Mouse (Mus musculus) adrenal gland, adult 2 months (tissue): Measurements from ENCODE around the gene Slc25a16. TPM values are rescaled to one million over a fixed set of nuclear protein-coding genes. Genes with fewer than 3 reads are reported as not detected.
A peak's percentile ranks its signal among the peaks of the same experiment; 100 is the strongest.
"Not testable (repeated sequence)": the region's sequence is repeated elsewhere in the genome, so short reads cannot be mapped to it uniquely, and the experiment has no call there.

ENCODE experiments used
- DNase-seq: peaks from one replicate; pipeline ENCODE4 v3.0.0; 2021
- polyA plus RNA-seq: library from polyadenylated mRNA; depleted of rRNA; stranded (reverse); fragments of >200 nt; gene quantifications from 2 replicates; pipeline ENCODE4 v1.2.3, GENCODE M21; 2012
- total RNA-seq, 2 experiments: library from RNA; stranded (reverse); gene quantifications; 2 replicates each; pipeline ENCODE4 v1.2.3; 2021

Gene Slc25a16
- total and polyA plus RNA-seq, 3 experiments, result 42.9 to 46.5 (median 44.6) TPM

DNA sequence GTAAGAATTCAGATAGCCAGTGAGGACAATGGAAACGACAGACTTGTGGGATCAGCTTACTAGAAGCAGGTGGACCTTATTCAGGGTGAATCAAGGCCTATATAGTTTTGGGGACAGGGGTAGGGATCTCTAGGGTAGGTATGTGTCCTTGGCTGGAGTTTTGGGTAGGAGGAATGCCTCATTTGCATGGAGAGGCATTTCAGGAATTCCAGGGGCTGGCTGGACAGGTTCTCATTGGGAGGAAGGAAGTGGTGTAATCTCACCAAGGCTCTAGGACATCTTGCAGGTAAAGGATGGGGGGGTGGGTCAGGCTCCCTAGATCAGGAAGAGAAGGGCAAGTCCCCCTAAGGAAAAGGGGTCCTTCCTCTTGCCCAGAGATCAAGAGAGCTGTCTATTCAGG lies 17.6 kb upstream of the Slc25a16 start:
- DNase-seq, result no peak

DNA sequence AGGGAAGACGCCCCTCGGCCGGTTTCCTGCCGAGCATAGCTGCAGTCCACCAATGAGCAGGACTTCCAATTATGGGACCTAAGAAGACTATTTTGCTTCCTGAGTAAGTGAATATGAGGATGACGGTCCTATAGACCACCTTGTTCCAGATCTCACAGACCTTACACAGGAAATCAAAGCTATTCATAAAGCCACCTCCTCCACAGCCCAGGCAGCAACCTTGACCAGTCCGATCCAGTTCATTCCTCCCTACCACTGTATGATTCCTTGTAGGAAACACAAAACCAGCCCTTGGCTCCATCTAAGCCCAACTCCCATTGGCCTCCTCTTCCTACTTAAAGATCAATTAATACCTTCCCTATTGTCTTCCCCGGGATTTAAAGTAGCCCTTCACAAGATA lies 14.1 kb upstream of the Slc25a16 start:
- DNase-seq, result no peak

DNA sequence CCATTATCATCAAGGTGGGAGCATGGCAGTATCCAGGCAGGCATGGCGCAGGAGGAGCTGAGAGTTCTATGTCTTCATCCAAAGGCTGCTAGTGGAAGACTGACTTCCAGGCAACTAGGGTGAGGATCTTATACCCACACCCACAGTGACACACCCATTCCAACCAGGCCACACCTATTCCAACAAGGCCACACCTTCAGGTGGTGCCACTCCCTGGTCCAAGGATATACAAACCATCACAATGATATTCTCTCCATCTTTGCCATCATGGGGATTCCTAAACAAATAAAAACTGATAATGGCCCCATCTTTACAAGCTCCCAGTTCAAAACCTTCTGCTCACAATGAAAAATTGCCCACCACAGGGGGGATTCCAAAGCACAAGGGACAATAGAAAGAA lies 11.5 kb upstream of the Slc25a16 start, which contains the start of gene Tet1:
Tet1 (minus strand) TSS at position 101 of the 400 bp plus-strand sequence.
- DNase-seq, result not testable (repeated sequence)

DNA sequence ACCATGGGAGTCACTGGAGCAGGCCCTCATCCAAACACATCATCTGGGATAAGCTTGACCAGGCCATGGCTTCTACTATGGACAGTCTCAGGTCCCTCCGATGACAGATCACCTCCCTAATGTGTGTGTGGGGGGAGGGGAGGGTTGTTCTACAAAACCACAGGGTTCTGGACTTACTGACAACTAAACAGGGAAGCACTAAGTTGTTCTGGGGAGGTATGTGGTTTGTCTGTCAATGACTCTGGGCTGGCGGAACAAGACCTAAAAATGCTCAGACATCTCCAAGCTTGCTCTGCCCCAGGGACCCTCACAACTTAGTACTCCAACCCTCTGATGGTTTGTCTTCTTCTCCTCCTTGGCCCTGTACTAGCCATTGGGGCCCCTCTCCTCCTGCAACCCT lies 9.3 kb upstream of the Slc25a16 start:
- DNase-seq, result no peak

DNA sequence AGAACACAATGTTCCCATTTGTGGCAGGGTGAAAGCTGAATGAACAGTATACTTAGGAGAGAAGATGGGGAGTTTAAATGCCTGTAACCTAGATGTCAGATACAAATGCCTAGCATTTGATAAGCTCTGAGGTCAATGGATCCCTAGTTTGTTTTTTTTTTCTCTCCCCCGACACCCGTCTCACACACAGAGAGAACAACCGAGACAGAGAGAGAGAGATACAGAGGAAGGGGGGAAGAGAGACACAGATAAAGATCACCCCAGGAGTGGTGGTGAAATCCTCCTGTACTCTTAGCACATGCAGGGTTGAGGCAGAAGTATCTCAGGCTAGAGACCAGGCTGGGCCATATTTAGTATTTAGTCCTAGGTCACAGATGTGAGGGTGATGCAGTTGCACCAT lies 1.4 kb upstream of the Slc25a16 start:
- no peak for DNase-seq

DNA sequence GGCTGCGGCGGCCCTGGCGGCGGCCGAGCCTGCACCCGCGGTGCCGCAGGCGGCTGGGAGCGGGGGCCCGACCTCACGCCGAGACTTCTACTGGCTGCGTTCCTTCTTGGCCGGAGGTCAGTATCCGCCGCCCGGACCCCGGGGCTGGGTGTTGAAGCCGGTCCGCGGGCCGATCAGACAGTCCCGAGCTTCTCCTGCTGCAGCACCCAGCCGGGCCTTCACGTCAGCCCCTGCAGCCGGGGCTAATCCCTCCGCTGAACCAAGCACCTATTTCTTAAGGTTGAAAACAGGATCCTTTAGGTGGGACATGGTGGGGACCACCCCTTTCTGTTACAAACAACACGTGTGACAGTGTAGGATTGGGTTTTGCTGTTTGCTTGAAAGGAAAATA lies 328 bp downstream of the Slc25a16 start:
- no peak for DNase-seq

DNA sequence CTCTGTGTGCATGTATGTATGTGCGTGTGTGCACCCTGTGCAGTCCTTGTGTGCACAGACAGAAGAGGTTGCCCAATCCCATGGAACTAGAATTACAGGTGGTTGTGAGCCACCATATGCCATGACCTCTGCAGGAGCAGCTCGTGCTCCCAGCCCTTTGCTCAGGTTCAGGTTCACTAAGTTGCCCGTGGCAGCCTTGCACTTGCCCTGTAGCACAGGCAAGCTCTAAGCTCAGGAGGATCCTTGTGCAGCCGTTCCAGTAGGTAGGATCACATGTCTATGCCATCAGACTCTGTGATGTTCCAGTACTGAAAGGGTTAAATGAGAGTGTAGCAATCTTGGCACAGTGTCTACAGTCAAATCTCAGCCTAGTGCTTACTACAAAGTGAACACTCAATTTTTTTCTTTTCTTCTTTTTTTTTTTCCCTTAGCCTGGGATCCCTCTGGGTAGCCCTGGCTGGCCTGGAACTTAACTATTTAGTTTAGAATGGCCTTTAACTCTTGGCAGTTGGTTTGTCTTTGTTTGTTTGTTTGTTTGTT lies 3.7 kb downstream of the Slc25a16 start:
- no peak for DNase-seq

DNA sequence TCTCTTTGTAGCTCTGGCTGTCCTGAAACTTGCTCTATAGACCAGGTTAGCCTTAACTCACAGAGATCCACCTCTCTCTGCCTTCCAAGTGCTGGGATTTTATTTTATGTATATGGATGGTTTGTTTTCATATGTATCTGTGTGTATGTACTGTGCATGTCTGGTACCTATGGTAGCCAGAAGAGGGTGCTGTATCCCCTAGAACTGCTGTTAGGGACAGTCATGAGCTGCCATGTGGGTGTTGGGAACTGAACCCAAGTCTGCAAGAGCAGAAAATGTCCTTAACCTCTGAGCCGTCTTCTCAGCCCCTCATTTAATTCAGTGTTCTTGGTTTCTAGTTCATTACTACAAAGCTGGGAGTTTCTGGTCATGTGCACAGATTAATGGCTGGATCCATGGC lies 11.9 kb downstream of the Slc25a16 start:
- DNase-seq, result no peak

DNA sequence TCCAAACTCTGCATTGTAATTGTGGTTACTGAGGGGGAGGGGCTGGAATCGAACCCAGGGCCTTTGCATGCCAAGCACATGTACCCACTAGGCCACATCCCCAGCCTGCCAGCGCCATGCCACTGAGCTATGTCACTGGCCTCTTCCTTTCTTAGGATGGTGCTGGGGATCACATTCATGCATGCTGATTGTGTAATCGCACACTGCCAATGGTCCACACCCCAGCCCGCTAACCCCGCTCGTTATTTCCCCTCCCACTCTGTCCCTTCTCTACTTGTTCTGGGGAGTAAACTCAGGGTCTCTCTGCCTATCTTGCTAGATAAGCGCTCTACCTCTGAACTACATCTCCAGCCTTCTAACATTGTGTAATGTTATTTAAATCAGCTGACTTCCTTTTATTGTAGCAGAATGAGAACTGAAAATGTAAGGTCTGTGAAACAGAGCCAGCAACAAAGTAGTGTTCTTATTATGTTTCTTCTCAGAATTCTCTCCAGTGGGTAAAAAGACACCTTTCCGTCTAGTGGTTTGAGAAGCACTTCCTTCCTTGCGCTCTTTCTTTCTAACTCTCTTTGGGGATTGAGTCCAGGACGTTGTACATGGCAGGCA lies 24.6 kb downstream of the Slc25a16 start:
- DNase-seq, result no peak

DNA sequence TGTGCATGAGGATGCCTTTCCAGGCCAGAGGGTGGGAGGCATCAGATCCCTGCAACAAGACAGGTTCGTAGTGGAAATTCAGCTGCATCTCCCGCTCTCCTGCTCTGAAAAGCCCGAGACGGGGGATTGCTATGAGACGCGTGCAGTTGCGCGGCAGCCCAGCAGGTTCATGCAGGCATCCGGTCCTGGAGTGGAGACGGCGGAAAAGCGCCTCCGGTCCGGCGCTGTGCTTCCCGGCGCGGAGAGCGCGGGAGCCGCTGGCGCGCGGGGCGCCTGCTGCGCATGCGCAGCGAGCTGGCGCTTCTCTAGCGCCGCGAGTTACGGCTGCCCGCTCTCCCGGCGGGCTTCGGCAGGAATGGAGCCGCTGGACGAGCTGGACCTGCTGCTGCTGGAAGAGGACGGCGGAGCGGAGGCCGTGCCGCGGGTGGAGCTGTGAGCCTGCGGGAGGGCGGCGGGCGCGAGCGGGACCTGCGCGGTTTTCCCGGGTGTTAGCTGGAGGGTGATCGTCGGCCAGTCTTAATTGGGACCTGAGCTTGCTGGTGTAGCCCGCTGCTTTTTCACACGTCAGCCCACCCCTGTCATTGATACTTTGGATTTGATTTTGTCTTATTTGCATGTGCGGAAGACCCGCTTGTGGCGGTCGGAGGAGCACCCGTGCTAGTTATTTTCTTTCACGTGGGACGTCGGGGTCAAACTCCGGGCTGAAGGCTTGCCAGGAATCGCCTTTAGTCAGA lies 26.5 kb downstream of the Slc25a16 start, which contains the start of gene Dna2:
Dna2 (plus strand) TSS at position 289 of the 734 bp plus-strand sequence.
- DNase-seq, result peak; percentile 87

DNA sequence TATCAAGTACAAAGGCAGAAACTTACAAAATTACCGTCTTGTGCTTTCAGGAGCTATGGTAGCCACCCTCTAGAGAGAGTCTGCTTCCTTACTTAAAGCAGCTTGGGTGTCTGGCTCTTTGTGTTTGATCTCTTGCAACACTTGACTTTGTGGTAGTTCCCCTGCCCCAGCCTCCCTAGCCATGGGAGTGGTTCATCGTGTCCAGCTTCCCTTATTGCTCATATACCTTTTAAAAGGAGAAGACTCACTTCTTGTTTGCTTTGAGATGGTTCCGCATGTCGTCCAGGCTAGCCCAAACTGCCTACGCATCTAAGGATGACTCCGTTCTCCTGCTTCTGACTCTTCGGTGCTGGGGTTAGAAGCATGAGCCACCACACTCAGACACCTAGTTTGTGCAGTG lies 28.1 kb downstream of the Slc25a16 start:
- no peak for DNase-seq

DNA sequence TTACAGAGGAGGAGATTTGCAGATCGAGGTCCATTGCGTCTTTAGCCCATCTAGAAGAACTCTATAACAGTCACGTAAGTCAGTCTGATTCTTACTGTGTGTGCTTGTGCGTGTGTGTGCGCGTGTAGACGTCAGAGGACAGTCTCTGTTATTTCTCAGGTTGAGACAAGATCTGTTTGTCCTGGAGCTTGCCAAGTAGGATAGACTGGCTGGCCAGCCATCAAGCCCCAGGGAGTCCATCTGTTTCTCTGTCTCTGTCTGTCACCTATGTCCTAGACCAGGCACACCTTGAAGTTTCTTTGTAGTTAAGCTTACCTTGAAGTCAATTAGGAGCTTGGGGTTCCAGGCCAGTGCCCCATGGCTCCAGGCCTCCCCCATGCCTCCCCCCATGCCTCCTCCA lies 43.5 kb downstream of the Slc25a16 start:
- no peak for DNase-seq

DNA sequence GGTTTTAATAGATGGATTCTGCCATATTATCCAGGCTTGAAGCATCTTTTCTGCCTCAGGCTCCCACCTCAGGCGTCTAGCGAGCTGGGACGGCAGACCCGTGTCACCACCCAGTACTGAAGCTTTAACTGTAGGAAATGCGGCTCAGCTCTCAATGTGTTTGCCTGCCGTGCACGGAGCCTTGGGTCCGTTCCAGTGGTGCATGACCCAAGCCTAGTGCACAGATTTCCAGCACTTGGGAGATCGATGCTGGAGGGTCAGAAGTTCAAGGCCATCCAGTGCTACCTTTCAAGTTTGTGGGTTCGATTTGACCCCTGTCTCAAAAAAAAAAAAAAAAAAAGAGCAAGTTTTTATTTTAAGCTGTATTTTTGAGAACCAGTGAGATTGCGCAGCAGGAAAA lies 45.4 kb downstream of the Slc25a16 start:
- no peak for DNase-seq

DNA sequence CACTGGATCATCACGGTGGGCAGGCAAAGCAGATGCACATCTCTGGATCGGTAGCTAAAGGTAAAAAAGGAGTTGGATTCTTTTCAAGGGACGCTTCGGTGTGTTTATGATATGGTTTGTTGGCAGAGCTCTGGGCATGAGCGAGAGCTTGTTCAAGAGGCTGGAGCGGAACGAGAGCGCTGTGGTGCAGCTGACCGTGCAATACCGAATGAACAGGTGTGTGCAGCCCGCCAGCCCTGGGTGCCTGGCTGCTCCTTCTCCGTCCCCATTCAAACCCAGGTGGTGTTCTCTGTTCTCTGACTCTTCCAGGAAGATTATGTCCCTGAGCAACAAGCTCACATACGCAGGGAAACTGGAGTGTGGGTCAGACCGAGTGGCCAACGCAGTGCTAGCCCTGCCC lies 45.9 kb downstream of the Slc25a16 start:
- no peak for DNase-seq

DNA sequence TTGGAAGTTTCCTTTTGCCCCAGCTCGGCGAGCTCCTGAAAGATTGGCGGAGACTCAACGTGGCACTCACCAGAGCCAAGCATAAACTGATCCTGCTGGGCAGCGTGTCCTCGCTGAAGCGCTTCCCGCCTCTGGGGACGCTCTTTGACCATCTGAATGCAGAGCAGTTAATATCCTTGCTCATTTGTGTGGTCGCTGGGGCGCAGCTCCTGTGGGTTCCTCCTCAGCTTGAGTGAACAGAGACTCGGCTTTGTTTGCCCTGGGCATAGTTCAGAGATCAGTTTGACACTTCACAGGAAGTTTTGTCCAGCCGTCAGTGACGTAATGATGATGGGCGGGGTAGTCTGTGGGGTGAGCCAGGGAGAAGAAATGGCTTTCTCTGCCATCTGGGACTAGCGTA lies 51.4 kb downstream of the Slc25a16 start:
- DNase-seq, result no peak

DNA sequence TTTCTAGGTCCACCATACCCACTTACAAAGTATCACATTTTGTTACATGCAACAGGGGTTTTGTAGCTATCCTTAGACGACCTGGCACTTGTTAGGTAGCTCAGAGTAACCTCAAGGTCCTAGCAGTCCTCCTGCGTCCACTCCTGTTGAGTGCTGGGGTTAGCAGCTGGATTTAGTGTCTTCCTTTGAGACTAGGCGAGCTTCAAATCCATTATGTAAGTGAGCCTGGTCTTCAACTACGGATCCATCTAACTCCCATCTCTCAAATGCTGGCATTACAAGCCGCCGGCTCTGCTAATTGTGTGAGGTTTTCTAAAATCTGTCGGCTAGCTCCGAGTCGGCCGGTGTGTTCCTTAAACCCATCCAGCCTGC lies 59.2 kb downstream of the Slc25a16 start:
- DNase-seq, result no peak

DNA sequence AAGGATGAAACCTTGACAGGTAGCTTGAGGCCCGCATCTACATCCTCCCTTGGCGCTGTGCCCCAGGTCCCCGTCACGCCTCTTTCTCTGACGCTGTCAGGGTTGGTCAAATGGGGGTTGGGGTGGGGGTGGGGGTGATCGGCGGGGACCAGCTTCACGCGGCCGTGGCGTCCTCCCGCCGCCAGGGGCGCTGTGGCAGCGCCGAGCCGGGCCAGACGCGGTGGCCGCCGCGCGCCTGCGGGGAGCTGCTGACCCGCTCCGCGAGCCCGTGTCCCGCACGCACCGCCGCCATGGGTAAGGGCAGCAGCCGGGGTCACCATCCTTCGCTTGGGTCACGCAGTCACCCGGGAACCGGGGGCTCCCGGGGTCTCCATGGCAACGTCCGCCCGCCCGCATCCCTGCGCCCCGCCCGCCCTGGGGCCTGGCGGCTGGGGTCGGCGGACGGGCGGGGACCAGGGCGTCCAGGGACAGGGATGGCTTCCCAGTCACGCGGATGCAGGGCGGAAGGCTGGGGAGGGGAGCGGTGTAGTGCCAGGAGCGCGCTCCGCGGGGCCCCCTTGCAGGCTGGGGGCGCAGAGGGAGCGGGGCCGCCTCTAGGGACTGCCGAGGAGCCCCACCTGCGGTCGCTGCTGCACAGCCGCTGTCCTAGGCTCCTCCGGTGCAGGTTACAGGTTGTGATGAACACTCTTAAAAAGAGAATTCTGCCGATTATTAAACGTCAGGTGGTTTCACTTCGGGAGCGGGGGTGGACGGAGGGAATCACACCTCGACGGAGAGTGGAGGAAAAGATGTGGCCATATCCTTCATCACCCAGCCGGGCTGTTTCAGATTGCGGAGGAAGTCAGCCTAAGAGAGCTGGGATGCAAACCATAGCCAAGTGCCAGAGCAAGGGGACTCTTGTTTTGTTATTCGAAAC lies 59.9 kb downstream of the Slc25a16 start, which contains the start of gene Rufy2:
Rufy2 (plus strand) TSS at position 185 of the 916 bp plus-strand sequence.
- DNase-seq, result peak; percentile 88

DNA sequence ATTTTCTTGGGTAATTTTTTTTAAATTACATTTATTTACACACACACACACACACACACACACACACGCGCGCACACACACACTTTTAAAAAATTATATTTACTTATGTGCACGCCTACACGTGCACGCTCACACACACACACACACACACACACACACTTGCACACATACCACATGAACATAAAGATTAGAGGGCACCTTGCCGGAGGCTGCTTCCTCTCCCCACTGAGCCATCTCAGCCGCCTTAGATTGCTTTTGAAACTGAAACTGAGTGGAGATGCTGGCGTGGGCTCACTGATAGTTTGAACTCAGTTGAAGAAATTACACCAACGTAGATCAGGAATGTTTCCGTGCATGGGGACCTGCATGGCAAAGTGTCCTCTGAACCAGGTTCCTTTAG lies 63.6 kb downstream of the Slc25a16 start:
- DNase-seq, result no peak

DNA sequence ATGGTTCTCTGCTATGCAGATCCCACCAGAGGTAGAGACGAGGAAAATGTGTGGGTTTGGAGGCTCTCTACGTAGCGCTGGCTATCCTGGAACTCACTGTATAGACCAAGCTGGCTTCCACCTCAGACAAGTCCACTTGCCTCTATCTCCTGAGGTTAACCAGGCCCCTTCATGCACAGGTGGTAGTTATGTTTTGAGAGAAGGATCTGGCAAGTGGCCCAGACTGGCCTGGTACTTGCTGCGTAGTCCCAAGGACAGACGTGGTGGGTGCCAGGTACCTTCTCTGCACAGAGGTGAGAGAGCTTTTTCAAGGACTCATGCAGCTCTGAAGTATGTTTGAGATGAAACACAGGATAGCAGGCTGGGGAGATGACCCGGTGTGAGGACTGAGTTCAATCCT lies 64.1 kb downstream of the Slc25a16 start:
- DNase-seq, result no peak

DNA sequence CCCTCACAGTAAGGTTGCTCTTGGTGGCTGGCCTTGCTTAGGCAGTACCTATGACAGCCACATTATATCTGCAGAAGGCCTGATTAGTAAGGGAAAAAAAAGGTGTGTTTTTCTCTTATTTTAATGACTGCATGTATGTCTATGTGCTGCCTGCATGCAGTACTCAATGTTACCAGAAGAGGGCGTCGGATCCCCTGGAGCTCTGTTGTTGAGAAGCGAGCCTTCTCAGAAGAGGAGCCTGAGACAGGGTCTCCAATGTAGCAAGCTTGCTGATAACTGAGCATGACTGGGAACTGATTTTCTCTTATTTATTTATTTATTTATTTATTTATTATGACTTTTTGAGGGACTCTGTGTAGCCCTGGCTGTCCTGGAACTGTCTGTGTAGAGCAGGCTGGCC lies 66.9 kb downstream of the Slc25a16 start:
- no peak for DNase-seq

DNA sequence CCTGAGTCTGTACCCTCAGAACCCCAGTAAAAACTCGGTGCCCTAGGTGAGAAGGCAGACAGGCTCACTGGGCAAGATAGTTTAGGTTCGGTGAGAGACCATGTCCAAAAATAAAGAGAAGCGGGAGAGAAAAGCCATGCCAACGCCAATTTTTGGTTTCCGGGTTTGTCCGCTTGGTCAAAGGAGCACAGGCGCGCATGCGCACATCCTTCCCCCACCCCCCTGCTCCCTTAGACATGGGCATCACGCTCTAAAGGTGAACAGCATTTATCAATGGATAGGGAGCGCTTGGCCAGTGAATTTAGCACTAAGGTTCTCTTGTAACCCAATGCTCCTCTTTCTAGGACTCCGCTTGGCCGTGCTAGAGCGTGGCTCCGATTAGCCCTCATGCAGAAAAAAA lies 70.2 kb downstream of the Slc25a16 start:
- no peak for DNase-seq

DNA sequence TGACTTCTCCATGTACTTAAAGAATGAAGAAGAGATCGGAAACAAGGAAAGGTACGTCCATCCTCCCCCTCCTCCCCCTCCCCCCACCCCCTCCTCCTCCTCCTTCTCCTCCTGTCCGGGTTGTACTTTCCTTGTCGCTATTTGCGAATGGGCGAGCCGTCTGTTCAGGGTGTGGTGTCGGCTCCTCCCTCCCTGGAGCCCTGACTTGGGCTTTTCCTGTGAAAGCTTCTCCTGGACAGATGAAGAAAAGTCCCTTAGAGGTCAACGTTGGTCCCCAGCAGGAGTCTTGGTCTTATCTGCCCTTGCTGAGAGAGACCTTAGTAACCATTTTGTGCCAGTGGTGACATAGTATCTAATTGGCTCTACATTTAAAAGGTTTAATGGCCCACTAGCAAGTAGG lies 73.6 kb downstream of the Slc25a16 start:
- no peak for DNase-seq
